Mouse (Mus musculus) urinary bladder, adult 2 months (tissue): ENCODE measurements around the gene Zfp74. TPM values are rescaled to one million over a fixed set of nuclear protein-coding genes. Genes with fewer than 3 reads are reported as not detected.

Experiments
- DNase-seq: peaks from one replicate; pipeline ENCODE4 v3.0.0; 2022; ENCODE audit warnings: low spot score
- polyA plus RNA-seq: library from polyadenylated mRNA; depleted of rRNA; stranded (reverse); fragments of >200 nt; gene quantifications from 2 replicates; pipeline ENCODE4 v1.2.3, GENCODE M21; 2012

Zfp74 gene
- polyA plus RNA-seq, 1 experiment, result 7.7 TPM

GRCm38 (mm10) chr7:29944201-29944600, 9.7 kb downstream of the Zfp74 start:
- no peak for DNase-seq

GRCm38 (mm10) chr7:29943720-29944119, 10.2 kb downstream of the Zfp74 start:
- no peak for DNase-seq

- no peak for DNase-seq
Observed at GRCm38 (mm10) chr7:29942740-29943139, 11.1 kb downstream of the Zfp74 start.

- no peak for DNase-seq
Observed at GRCm38 (mm10) chr7:29941027-29941426, 12.9 kb downstream of the Zfp74 start.

- DNase-seq, result no peak
Observed at GRCm38 (mm10) chr7:29938856-29939255, 15.0 kb downstream of the Zfp74 start.

- DNase-seq, result no peak
Observed at GRCm38 (mm10) chr7:29922780-29923179, 31.1 kb downstream of the Zfp74 start.

- DNase-seq, result no peak
Observed at GRCm38 (mm10) chr7:29921439-29922093, 32.3 kb downstream of the Zfp74 start.

- no peak for DNase-seq
Observed at GRCm38 (mm10) chr7:29918062-29918453, 35.8 kb downstream of the Zfp74 start.

GRCm38 (mm10) chr7:29917371-29918061, 36.4 kb downstream of the Zfp74 start:
- no peak for DNase-seq

GRCm38 (mm10) chr7:29912172-29912571, 41.7 kb downstream of the Zfp74 start:
- DNase-seq, result no peak

GRCm38 (mm10) chr7:29910252-29910651, 43.6 kb downstream of the Zfp74 start:
- no peak for DNase-seq

- peak; percentile 64 for DNase-seq
Observed at GRCm38 (mm10) chr7:29908130-29908950, 45.5 kb downstream of the Zfp74 start, which contains the start of gene Zfp383. Gene Zfp383, plus strand, starts transcription at chr7:29908223.

- DNase-seq, result no peak
Observed at GRCm38 (mm10) chr7:29907206-29907605, 46.7 kb downstream of the Zfp74 start.

- DNase-seq, result no peak
Observed at GRCm38 (mm10) chr7:29906682-29907058, 47.2 kb downstream of the Zfp74 start.

- DNase-seq, result peak; percentile 36
Observed at GRCm38 (mm10) chr7:29905966-29906681, 47.8 kb downstream of the Zfp74 start, which contains the start of gene Zfp27. Gene Zfp27, minus strand, starts transcription at chr7:29906572.

- no peak for DNase-seq
Observed at GRCm38 (mm10) chr7:29904101-29904500, 49.8 kb downstream of the Zfp74 start.

- no peak for DNase-seq
Observed at GRCm38 (mm10) chr7:29898351-29898750, 55.5 kb downstream of the Zfp74 start.

- no peak for DNase-seq
Observed at GRCm38 (mm10) chr7:29892756-29893155, 61.1 kb downstream of the Zfp74 start.

GRCm38 (mm10) chr7:29890501-29890900, 63.4 kb downstream of the Zfp74 start:
- DNase-seq, result no peak

GRCm38 (mm10) chr7:29880916-29881315, 73.0 kb downstream of the Zfp74 start:
- no peak for DNase-seq
